Mouse (Mus musculus) erythroblast, embryonic 14.5 days (primary cell): ENCODE results near the gene Urm1.

Source experiments
- GATA1 ChIP-seq: IDR thresholded peaks from 2 replicates; pipeline ENCODE4 v1.6.1; 2012; ENCODE audit warnings: low read length, inconsistent platforms, mixed read lengths
- TAL1 ChIP-seq: IDR thresholded peaks from 3 replicates; pipeline ENCODE4 v1.6.1; 2012; ENCODE audit warnings: low read length, inconsistent platforms, mixed read lengths

DNA sequence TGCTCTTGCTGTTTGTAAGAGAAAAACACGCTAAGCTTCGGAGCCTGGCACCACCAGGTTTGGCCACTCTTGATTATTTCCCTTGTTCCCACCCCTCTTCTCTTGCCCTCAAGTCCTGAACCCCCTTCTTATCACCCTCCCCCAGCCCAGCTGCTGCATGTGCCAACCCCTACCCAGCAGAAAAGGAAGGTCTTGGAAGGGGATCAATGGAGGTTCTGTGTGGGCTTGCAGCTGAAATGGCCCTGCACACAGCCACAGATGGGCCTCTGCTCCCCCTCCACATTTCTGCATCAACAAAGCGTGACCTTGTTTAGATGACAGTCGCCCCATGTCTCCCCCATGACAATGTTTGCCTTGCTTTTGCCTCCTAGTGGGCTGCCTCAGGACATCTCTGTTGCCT lies 11.2 kb downstream of the Urm1 start:
- TF ChIP-seq TAL1 (no peak), GATA1 (no peak)
